Mouse (Mus musculus): ENCODE results near the gene Prdm16.

Gene Prdm16

DNA sequence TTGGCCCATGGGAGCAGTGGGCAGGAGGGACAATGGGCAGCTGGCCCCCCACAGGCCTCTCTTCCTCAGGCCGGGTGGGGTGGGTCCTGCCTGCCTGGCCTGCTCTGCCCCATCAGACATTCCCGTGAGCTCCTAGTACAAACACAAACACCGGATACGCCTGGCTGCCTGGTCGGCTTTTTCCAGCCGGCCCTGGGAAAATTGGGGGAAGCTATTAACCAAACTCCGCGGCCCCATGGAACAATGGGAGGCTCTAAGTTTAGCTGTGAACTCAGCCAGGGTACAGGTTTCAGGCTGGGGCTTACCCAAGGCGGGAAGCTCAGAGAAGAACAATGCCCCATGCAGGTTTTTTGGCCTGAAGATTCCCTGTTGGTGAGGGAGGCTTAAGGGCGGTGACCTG is 300.0 kb downstream of the Prdm16 start:
- no peak for ATAC-seq (ENCODE audit: low TSS enrichment)

DNA sequence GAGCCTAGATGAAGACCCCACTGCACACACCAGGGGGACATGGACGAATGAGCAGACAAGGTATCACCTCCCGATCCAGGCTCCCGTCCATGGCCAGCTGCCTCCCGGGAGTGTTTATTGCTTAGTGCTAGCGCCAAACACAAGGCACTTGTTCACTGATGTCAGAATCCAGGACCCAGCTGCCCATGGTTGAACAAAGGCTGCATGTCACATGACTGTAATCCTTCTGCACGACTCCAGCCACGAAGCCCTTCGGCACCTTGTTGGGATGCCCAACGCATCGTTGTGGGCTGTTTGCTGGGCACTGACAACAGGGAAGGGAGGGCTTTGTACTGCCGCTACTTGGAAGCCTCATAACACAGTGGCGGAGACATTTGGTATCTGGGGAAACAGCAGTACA is 300.9 kb downstream of the Prdm16 start, which contains the start of gene B230104I21Rik:
TSS of gene B230104I21Rik (plus strand) at position 367 of the 400 bp plus-strand sequence.
- ATAC-seq (ENCODE audit: low TSS enrichment) = peak; percentile 69

DNA sequence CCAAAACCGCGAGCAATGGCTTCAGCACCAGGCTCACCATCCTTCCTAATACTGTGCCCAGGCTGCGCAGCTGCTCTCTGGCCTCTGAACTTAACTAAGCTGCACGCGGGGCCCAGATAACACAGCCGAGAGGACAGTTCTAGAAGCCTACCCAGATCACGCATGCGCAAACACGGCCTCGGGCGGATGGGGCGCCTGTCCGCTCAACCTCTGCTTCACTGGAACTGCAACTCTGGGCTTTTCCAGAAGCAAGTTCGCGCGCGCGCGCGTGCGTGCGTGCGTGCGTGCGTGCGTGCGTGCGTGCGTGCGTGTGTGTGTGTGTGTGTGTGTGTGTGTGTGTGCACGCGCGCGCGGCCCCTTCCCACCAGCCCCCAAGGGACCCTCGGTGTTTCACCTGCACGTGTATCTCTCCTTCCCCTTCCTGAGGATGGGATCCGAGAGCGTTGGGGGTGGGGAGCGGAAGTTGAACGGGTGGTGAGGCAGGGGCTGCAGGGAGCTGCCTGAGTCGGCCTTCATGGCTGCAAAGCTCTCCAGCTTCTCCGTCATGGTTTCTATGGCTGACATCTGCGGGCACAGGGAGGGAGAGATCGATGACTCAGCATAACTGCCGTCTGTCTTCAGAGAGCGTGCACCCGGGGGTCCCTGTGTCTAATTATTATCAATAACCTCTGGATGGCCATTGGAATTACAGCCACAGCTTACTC is 301.8 kb downstream of the Prdm16 start:
- ATAC-seq (ENCODE audit: low TSS enrichment) = no peak

DNA sequence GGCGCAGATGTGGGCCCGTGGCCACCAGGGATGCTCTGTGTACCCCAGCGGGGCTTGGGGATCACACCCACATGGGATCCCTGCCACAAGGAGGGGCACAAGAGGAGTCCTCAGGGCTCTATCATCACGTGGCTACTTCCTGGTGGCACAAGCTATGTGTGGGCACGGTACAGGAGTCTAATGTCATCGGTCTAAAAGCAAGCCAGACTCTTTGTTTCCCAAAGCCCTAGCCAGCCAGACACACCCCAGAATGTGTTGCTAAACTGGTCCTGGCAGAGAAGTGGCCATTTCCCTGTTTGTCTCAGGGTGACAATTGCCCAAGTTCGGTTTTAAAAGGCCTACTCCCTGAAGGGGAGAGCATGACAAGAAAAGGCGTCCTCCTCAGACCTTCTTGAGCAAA is 303.4 kb downstream of the Prdm16 start:
- no peak for ATAC-seq (ENCODE audit: low TSS enrichment)

DNA sequence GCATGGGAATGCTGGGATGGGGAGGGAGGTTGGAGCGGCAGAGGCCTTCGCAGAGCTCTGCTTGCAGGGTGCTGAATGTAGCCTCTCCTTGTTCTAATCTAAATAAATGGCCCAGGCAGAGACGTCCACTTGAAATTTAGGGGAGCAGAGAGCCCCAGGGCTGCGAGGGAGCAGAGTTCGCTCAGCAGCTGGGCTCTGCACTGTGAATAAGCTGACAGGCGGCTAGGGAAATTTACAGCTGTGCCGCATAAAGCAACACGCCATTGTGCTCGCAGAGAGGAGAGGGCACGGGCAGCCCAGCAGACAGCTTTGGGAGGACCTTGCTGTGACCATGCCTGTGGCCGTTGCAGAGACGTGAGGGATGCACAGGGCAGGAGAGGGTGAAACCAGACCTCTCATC is 305.4 kb downstream of the Prdm16 start:
- ATAC-seq (ENCODE audit: low TSS enrichment) = no peak

DNA sequence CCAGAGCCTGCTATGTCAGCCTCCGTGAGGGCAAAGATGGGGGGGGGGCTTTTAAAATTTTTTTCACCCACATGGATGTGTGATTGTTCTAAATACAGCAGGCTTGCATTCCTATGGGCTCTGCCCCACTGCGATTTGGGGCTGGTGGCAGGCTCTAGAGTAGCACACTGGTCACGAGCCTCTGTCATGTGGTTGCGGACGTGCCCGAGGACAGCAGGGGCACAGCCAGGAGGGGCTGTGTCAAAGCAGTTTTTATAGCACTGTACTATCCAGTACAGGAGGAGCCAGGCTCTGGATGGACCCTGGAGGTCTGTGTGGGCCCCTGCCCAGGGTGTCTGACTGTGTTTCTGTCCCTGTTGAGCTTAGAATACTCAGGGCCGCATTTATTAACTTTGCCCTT is 306.7 kb downstream of the Prdm16 start:
- ATAC-seq (ENCODE audit: low TSS enrichment) = no peak

DNA sequence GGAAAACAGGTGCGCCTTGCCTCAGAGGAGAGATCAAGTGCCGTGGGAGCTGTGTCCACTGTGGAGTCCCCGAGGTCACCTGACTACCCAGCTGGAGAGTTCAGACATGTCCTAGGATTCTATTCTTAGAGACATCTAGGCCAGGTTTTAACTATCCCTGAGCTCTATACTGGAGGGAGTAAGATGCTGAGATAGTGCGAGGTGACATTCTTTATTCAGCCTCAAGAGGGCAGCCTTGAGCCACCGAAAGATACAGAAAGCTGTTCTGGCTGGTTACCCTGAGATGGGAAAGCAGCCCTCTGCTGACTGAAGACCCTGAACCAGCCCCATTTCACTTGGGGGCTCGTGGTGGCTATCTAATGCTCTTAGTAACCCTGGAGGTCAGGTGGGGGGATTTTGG is 307.8 kb downstream of the Prdm16 start:
- ATAC-seq (ENCODE audit: low TSS enrichment) = peak; percentile 74; the same call in 1 of the 2 replicates

DNA sequence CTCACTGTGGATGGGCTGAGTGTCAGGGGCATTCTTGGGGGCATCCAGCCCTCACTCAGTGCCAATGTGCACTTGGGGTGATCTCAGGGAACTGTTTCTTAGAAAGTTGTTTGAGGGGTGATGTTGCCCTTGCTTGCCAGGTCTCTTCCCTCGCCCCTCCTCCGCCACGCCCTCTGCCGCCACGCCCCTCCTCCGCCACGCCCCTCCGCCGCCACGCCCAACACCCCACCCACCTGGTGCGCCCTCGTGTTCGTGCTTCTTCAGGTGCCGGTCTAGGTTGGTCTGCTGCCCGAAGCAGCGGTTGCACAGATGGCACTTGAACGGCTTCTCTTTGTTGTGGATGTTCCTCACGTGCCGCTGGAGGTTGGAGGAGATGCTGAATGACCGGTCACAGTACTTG is 308.2 kb downstream of the Prdm16 start:
- ATAC-seq (ENCODE audit: low TSS enrichment) = no peak

DNA sequence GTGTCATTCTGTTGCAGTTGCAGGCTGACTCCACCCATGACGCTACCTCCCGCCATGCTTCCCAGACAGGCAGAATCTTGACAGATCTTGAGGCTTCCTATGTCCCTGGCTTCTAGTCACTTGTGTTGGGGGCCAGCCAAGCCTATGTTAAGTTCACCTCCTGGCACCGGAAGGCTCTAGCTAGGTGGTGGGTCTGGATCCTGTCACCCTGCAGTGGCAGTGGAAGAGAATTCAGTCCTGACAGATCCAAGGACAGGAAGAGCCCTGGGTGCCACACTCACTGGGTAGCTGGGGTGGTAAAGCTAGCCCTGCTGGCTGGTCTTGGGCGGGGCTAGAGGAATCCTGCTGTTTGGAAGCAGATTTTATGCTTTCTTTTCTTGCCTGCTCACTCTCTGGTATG is 311.3 kb downstream of the Prdm16 start:
- ATAC-seq (ENCODE audit: low TSS enrichment) = no peak

DNA sequence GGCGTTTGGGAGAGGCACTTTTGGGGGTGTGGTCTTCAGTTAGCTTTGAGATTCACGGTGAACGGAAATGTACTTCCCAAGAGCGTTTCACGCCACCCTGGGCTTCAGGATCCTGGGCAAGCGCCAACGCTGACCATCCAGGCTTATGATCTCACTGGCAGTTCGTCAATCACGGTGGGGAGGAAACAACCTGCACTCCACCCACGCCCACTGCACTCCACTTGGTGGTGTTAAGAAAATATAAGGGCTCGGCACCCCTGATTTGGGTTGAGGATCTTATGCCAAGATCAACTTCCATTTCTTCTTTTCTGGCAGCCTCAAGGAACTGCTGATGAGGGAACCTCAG is 323.1 kb downstream of the Prdm16 start:
- no peak for ATAC-seq (ENCODE audit: low TSS enrichment)

DNA sequence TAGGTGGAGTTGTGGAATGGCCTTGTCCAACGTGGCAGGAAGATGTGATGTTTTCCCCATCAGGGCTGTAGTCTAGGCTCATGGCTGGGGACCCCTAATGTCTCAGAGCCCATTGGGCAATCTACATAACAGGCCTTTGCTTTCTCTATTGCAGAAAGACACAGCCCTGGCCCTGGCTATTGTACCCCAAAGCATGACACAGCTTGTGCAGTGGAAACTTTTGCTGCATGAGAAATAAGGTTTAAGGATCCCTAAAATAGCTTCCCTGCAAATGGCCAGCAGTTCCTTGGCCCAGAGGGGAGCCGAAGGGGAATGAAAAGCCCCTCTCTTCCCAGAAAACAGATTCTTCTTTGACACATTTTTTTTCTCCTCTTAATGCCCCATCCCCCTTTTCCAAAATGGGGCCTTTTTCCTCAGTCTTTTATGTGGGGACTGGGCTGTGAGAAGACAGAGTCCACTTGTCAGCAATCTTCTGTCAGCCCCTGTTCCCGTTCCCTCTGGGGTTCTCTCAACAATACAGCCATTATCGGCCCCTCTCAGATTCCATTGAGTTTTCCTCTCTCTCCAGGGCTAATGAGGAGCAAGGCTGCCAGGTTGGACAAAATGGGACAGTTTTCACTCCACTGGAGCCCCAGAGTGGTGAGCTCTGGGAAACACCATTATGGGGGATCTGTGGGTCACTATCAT is 323.6 kb downstream of the Prdm16 start:
- peak; percentile 69 for ATAC-seq (ENCODE audit: low TSS enrichment)

DNA sequence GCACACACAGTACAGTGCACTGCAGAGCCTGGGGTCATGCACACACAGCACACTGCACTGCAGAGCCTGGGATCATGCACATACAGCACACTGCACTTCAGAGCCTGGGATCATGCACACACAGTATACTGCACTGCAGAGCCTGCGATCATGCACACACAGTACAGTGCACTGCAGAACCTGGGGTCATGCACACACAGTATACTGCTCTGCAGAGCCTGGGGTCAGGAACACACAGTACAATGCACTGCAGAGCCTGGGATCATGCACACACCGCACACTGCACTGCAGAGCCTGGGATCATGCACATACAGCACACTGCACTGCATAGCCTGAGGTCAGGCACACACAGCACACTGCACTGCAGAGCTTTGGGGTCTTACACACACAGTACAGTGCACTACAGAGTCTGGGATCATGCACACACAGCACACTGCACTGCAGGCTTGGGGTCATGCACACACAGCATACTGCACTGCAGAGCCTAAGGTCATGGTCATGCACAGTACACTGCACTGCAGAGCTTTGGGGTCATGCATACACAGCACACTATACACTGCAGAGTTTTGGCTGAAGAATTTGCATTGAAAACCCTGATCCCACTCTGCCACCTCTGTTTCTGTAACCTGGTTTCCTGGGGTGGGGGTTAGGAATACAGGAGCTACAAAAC is 324.4 kb downstream of the Prdm16 start:
- ATAC-seq (ENCODE audit: low TSS enrichment) = no peak

DNA sequence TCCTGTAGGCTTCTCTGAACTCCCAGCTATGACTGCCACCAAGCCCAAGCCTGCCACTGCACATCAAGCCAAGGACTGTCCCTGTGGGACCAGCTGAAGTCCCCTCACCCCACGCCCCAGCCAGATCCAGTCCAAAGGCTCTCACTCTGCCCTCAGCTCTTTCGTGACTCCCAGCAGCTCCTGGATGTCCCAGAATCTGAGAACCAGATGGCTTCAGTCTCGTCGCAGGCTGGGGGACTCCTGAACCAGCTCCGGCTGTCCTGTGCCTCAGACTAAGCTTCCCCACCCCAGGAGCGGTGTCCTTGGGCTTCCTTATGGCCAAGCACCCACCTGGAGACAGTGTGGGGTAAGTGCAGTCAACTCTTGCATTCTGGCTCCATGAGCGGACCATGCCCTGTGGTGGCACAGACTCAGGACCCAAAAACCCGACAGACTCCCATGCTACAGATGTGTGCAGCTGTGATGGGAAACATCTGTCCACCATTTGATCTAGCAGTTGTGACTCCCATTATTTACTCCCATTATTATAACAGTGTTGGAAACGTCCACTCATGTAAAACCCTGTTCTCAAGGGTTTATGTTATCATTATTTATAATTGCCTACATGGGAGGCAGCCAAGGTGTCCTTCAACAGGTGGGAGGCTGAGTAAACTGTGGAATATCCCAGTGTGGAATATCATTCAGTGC is 326.0 kb downstream of the Prdm16 start:
- ATAC-seq (ENCODE audit: low TSS enrichment) = no peak

DNA sequence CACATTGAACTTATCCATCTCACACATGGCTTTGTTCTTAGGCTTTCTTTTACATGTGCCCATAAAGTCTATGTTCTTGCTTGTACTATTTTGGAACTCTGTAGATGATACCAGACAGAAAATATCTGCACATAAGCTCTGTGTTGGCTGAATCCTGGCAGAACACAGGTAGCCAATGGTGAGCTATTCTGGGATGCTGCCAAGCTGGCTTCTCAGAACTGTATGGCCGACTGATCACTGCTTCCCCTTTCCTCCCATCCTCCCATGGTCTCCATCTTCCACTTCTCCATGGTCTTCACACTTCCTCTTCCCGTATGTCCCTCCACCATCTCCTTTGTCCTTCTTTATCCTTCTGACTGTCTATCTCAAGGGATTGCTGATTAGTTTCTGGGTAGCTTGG is 327.5 kb downstream of the Prdm16 start:
- no peak for ATAC-seq (ENCODE audit: low TSS enrichment)

DNA sequence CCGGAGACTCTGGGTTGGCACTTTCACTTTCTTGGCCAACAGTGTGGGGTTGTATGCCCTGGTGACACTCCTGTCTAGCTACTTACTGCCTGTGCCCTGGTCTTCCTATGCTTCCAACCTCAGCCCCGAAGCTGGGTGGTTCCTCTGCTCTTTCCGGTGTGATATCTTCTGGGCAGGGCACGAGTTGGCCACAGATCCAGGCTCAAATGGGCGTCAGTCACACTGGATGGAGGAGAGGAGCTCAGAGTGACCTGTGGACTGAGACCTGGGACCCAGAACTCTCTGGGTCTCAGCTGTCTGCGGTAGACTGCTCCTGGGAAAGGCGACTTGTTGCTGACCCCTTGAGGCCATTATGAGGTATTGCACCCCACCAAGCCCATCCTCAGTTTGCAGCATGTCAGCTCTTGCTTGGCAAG is 335.2 kb downstream of the Prdm16 start, which contains the start of gene Arhgef16:
TSS of gene Arhgef16 (minus strand) at position 211 of the 416 bp plus-strand sequence.
- peak; percentile 50; the same call in 1 of the 2 replicates for ATAC-seq (ENCODE audit: low TSS enrichment)

DNA sequence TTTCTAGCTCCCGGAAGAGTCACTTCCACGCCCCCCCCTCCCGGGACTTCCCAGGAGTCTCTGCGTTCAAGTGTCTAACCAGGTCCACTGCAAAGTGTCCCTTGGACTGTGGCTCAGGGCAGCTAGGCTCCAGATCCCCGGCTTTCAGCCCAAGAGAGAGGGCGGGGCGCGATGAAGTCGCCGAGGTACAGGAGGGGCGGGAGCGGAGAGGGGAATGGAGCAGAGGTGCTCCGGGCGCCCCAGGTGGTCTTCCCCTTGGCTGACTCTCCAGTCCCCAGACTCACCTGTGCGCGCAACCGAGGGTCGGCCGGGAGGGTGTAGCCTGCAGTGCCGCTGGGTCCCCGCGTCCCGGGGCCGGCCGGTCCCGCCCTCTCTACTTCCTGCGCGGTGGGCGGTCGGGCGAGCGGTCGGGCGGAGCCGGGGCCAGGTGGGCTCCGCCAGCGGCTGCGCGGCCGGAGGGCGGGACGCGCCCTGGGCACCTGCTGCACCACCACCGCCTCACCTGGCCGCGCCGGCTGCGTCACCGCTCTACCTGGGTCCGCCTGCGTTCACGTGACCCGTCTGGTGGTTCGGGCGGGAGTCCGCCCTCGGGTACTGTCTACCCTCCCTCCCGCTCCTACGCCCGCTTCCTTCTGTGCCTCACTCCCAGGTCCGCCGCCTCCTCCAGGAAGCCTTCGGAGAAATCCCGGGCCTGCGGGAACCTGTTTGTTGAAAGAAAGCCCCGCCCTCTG is 337.0 kb downstream of the Prdm16 start:
- no peak for ATAC-seq (ENCODE audit: low TSS enrichment)

DNA sequence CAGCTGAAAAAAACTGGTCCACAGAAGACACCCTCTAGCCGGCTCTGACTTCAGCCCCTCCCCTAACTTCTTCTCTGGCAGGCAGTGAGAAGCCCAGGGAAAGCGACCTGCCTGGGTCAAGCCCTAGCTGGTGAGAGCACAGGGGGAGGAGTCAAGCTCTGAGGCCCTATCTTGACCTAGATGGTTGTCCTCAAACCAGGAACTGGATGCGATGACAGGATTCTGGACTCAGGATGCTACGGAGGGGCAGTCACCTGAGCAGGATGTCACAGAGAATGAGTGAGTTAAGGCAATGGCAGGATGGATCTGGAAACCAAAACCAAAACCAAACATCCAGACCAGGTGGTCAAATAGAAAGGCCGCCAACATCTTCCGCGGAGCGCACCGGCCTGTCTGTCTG is 338.9 kb downstream of the Prdm16 start:
- ATAC-seq (ENCODE audit: low TSS enrichment) = no peak

DNA sequence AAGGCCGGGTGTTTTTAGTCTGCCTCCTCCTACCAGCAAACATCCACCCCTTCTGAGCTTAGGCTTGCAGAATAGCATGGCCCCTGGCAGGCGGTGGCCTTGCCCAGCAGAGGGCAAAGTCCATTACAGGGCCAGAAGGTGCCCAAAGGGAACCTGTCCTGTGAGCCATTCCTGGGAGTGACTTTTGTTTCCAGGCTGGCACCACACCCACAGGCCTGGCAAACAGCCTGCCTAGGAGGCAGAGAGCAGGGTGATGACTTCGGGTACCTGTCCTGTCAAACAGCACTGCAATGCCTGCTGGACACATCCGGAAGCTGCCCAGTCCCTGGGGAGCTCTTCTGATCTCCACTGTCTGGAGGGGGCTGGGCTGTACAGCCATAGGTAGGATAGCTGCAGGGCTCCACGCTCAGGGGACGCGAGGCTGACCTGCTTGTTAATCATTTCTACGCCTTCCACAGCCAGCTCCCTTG is 342.4 kb downstream of the Prdm16 start:
- ATAC-seq (ENCODE audit: low TSS enrichment) = no peak

DNA sequence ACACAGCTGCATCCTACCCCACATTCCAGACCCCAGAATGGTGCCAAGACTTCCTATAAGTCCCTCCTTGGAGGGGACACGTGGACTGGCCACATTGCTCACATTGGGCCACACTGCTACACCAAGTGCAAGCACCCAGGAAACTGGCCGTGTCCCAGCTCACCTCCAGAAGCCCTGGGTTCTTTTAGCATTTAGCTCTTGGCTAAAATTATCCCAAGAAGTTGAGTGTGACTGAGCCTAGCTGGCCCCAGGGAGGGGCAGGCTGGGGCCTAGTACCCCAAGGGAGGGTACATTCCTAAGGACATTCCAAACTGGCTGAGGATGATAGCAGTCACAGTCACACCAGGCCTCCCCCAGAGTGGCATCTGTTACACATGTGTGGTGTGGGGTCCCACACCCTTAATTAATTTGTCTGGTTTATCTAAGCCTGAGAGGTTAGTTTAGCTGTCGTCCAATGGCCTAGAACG is 342.9 kb downstream of the Prdm16 start:
- ATAC-seq (ENCODE audit: low TSS enrichment) = no peak

DNA sequence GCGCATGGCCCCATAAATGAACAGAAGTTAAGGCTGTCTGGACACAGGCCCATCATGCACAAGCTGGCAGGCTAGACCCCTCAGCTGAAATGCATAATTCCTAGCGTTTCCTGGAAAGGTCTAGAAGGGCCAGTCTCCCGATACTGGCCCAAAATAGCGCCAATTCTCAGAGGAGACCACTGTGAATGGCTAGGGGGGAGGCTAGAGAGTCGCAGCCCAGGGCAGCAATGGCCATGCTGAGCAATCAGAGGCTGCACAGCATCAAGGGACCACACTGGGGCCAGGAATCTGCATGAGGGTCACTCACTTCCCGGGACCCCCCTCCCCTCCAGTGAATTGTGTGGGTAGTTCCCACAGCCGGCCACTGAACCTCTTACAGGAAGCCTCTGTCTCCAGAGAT is 353.0 kb downstream of the Prdm16 start:
- no peak for ATAC-seq (ENCODE audit: low TSS enrichment)

DNA sequence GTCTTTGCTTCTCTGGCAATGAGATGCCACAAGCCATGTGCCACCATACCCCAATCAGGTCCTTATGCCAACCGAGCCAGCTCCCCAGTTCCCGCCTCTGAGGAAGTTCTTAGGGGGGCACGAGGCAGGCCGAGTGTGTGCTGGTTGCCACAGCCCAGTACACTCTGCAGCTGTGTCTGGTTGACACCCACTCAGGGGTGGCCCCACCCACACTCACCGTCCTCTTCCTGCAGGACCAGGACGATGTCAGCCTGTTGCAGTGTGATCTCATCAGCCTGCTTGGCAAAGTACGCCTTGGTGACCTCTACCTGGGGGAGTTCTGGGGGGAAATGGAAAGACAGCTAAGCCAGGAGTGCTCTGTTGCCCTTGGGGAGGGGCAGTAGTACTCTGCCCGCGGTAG is 357.2 kb downstream of the Prdm16 start:
- no peak for ATAC-seq (ENCODE audit: low TSS enrichment)

All from frontal cortex, adult (tissue).